Mouse (Mus musculus): ENCODE data around the gene Higd1b. TPM values are rescaled to one million over a fixed set of nuclear protein-coding genes. Genes with fewer than 3 reads are reported as not detected.
A peak's percentile ranks its signal among the peaks of the same experiment; 100 is the strongest.

Gene Higd1b
- not detected for polyA plus RNA-seq (2012; fragmentation: generic; extraction: Trizol)

- Histone ChIP-seq H3K79me2 (ENCODE audit: control insufficient read depth, insufficient read depth) (no peaks in the 10 kb centered on the region), H3K36me3 (ENCODE audit: control insufficient read depth, insufficient read depth) (peaks cover 8% of the 10 kb centered on the region), H3K27me3 (ENCODE audit: control insufficient read depth, insufficient read depth, insufficient read length) (no peaks in the 10 kb centered on the region), H3ac (ENCODE audit: control insufficient read depth, insufficient read length) (no peak within 1 kb of the TSS), H3K4me2 (ENCODE audit: low read depth) (no peak within 1 kb of the TSS), H3K4me3 (no peak within 1 kb of the TSS)
- no peak for TF ChIP-seq POLR2AphosphoS2 (IDR thresholded peaks at IDR 0.05; ENCODE audit: insufficient read length, low read depth)
- no peak for TF ChIP-seq TCF12 (IDR thresholded peaks at IDR 0.05; ENCODE audit: insufficient read depth, poor library complexity, severe bottlenecking)
- TF ChIP-seq CEBPB (IDR thresholded peaks at IDR 0.05; ENCODE audit: insufficient read depth, poor library complexity, severe bottlenecking): no peak
- no peak for TF ChIP-seq MYOG (IDR thresholded peaks at IDR 0.05; ENCODE audit: control insufficient read depth in 1 of 3, insufficient read depth in 1 of 3, insufficient read length in 2 of 3, low read depth in 2 of 3)
- TF ChIP-seq MAX (IDR thresholded peaks at IDR 0.05; ENCODE audit: low read depth): no peak
- no peak for TF ChIP-seq REST (IDR thresholded peaks at IDR 0.05; ENCODE audit: insufficient read depth, insufficient read length)
- no peak for TF ChIP-seq E2F4 (IDR thresholded peaks at IDR 0.05; ENCODE audit: insufficient read depth)
- no peak for TF ChIP-seq USF1 (IDR thresholded peaks at IDR 0.05; ENCODE audit: low read depth)
- TF ChIP-seq TCF3 (IDR thresholded peaks at IDR 0.05; ENCODE audit: insufficient read length, low read depth): no peak
- TF ChIP-seq MYOD1 (IDR thresholded peaks at IDR 0.05; ENCODE audit: control insufficient read depth in 1 of 3, insufficient read length in 2 of 3, low read depth in 2 of 3): no peak
- TF ChIP-seq SRF (IDR thresholded peaks at IDR 0.05; ENCODE audit: control insufficient read depth, insufficient read length, low read depth): no peak
- no peak for TF ChIP-seq POLR2A (IDR thresholded peaks at IDR 0.05; ENCODE audit: insufficient read length, low read depth)
These were observed at the start of gene Higd1b for GRCm38 (mm10) chr11:102835549-102835948. Higd1b (plus strand) TSS chr11:102835849.

GRCm38 (mm10) chr11:102787688-102788177 is 47.9 kb upstream of the Higd1b start:
- no peak overlapping the region for H3ac ChIP-seq (ENCODE audit: control insufficient read depth, insufficient read length)
- no peak for TF ChIP-seq POLR2A (IDR thresholded peaks at IDR 0.05; ENCODE audit: insufficient read length, low read depth)
- TF ChIP-seq E2F4 (IDR thresholded peaks at IDR 0.05; ENCODE audit: insufficient read depth): no peak
- no peak for TF ChIP-seq POLR2AphosphoS2 (IDR thresholded peaks at IDR 0.05; ENCODE audit: insufficient read length, low read depth)
- TF ChIP-seq REST (IDR thresholded peaks at IDR 0.05; ENCODE audit: insufficient read depth, insufficient read length): no peak
- TF ChIP-seq SRF (IDR thresholded peaks at IDR 0.05; ENCODE audit: control insufficient read depth, insufficient read length, low read depth): no peak
- TF ChIP-seq USF1 (IDR thresholded peaks at IDR 0.05; ENCODE audit: low read depth): no peak
- TF ChIP-seq MYOG (IDR thresholded peaks at IDR 0.05; ENCODE audit: control insufficient read depth in 1 of 3, insufficient read depth in 1 of 3, insufficient read length in 2 of 3, low read depth in 2 of 3): no peak
- TF ChIP-seq TCF12 (IDR thresholded peaks at IDR 0.05; ENCODE audit: insufficient read depth, poor library complexity, severe bottlenecking): no peak
- no peak for TF ChIP-seq MAX (IDR thresholded peaks at IDR 0.05; ENCODE audit: low read depth)
- TF ChIP-seq MYOD1 (IDR thresholded peaks at IDR 0.05; ENCODE audit: control insufficient read depth in 1 of 3, insufficient read length in 2 of 3, low read depth in 2 of 3): no peak
- H3K4me3 ChIP-seq: no peak overlapping the region
- H3K79me2 ChIP-seq (ENCODE audit: control insufficient read depth, insufficient read depth): no peaks in the 10 kb centered on the region
- H3K27me3 ChIP-seq (ENCODE audit: control insufficient read depth, insufficient read depth, insufficient read length): no peaks in the 10 kb centered on the region
- no peak overlapping the region for H3K4me2 ChIP-seq (ENCODE audit: low read depth)
- H3K36me3 ChIP-seq (ENCODE audit: control insufficient read depth, insufficient read depth): no peaks in the 10 kb centered on the region

- Histone ChIP-seq H3K36me3 (ENCODE audit: control insufficient read depth, insufficient read depth) (no peaks in the 10 kb centered on the region), H3K79me2 (ENCODE audit: control insufficient read depth, insufficient read depth) (no peaks in the 10 kb centered on the region), H3ac (ENCODE audit: control insufficient read depth, insufficient read length) (no peak overlapping the region), H3K4me2 (ENCODE audit: low read depth) (peak overlapping the region; percentile 3), H3K27me3 (ENCODE audit: control insufficient read depth, insufficient read depth, insufficient read length) (no peaks in the 10 kb centered on the region), H3K4me3 (no peak overlapping the region)
- TF ChIP-seq CEBPB (IDR thresholded peaks at IDR 0.05; ENCODE audit: insufficient read depth, poor library complexity, severe bottlenecking) (no peak), MYOD1 (IDR thresholded peaks at IDR 0.05; ENCODE audit: control insufficient read depth in 1 of 3, insufficient read length in 2 of 3, low read depth in 2 of 3) (peak in 1 of 3 experiments; percentile 17), REST (IDR thresholded peaks at IDR 0.05; ENCODE audit: insufficient read depth, insufficient read length) (no peak), MAX (IDR thresholded peaks at IDR 0.05; ENCODE audit: low read depth) (no peak), USF1 (IDR thresholded peaks at IDR 0.05; ENCODE audit: low read depth) (no peak), TCF12 (IDR thresholded peaks at IDR 0.05; ENCODE audit: insufficient read depth, poor library complexity, severe bottlenecking) (no peak), MYOG (IDR thresholded peaks at IDR 0.05; ENCODE audit: control insufficient read depth in 1 of 3, insufficient read depth in 1 of 3, insufficient read length in 2 of 3, low read depth in 2 of 3) (peak in 1 of 3 experiments; percentile 12), POLR2AphosphoS2 (IDR thresholded peaks at IDR 0.05; ENCODE audit: insufficient read length, low read depth) (no peak), E2F4 (IDR thresholded peaks at IDR 0.05; ENCODE audit: insufficient read depth) (no peak)
These were observed 43.8 kb upstream of the Higd1b start for GRCm38 (mm10) chr11:102791682-102792445.

GRCm38 (mm10) chr11:102794157-102794556 is 41.5 kb upstream of the Higd1b start:
- no peaks in the 10 kb centered on the region for H3K27me3 ChIP-seq (ENCODE audit: control insufficient read depth, insufficient read depth, insufficient read length)
- no peaks in the 10 kb centered on the region for H3K79me2 ChIP-seq (ENCODE audit: control insufficient read depth, insufficient read depth)
- H3ac ChIP-seq (ENCODE audit: control insufficient read depth, insufficient read length): no peak overlapping the region
- TF ChIP-seq E2F4 (IDR thresholded peaks at IDR 0.05; ENCODE audit: insufficient read depth) (no peak), TCF3 (IDR thresholded peaks at IDR 0.05; ENCODE audit: insufficient read length, low read depth) (no peak), POLR2A (IDR thresholded peaks at IDR 0.05; ENCODE audit: insufficient read length, low read depth) (no peak), POLR2AphosphoS2 (IDR thresholded peaks at IDR 0.05; ENCODE audit: insufficient read length, low read depth) (no peak), MYOD1 (IDR thresholded peaks at IDR 0.05; ENCODE audit: control insufficient read depth in 1 of 3, insufficient read length in 2 of 3, low read depth in 2 of 3) (no peak), SRF (IDR thresholded peaks at IDR 0.05; ENCODE audit: control insufficient read depth, insufficient read length, low read depth) (no peak), MYOG (IDR thresholded peaks at IDR 0.05; ENCODE audit: control insufficient read depth in 1 of 3, insufficient read depth in 1 of 3, insufficient read length in 2 of 3, low read depth in 2 of 3) (no peak), MAX (IDR thresholded peaks at IDR 0.05; ENCODE audit: low read depth) (no peak), CEBPB (IDR thresholded peaks at IDR 0.05; ENCODE audit: insufficient read depth, poor library complexity, severe bottlenecking) (no peak), USF1 (IDR thresholded peaks at IDR 0.05; ENCODE audit: low read depth) (no peak), REST (IDR thresholded peaks at IDR 0.05; ENCODE audit: insufficient read depth, insufficient read length) (no peak), TCF12 (IDR thresholded peaks at IDR 0.05; ENCODE audit: insufficient read depth, poor library complexity, severe bottlenecking) (no peak)
- no peak overlapping the region for H3K4me3 ChIP-seq
- no peak overlapping the region for H3K4me2 ChIP-seq (ENCODE audit: low read depth)
- H3K36me3 ChIP-seq (ENCODE audit: control insufficient read depth, insufficient read depth): peaks cover 3% of the 10 kb centered on the region

Data from myocyte (in vitro differentiated cells).